Mouse (Mus musculus) c-Kit-positive CD71-positive TER-119-negative erythroid progenitor cells, embryonic 14.5 days (primary cell): ENCODE data around the gene Apcs.

ENCODE experiments used
- DNase-seq: peaks from one replicate; pipeline ENCODE4 v3.0.0-alpha.2; 2013; ENCODE audit warnings: low read depth

Gene Apcs

DNA sequence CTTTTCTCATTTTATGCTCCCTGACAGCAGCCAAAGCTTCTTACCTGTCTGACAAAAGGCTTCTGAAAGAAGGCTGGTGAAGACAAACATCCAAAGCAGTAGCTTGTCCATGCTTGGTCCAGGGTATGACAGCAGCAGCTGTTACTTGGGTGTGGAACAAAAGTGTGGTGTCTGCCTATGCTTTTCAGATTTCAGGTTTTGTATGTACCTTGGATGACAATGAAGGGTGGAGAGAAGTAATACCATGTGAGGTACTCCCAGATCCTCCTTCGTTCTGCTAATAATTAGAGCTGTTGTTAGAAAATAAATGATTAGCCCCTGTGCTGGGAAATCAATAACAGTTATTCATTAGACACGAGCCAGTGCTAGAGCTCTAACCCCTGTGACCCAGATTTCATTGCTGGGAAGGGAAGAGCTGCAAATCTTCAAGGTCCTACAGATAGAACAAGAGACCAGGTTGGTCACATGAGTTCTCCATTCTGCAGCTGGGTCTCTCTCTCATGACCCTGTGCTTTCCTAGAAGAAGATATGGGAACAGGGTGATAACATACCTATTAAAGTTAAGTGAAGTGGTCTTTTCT is at the start of gene Apcs:
Apcs (minus strand) TSS at position 265 of the 581 bp plus-strand sequence.
- DNase-seq, result no peak

DNA sequence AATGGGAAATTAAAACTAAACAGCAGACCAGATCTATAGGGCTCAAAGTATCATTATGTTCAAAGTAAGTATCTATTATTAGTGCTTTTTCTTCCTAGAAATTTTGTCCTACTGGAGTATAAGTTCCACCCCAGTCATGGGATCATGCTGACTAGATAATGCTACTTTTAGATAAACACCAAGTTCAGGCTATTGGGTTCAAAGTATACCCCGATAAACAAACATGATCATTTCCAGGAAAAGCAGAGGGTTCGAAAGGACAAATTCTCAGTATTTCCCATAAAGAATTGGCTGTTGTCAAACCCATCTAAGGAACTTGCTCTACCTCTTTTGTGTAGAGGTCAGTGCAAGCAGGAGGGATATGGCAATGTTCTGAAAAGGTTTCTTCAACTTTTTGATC is 37.4 kb upstream of the Apcs start:
- no peak for DNase-seq

DNA sequence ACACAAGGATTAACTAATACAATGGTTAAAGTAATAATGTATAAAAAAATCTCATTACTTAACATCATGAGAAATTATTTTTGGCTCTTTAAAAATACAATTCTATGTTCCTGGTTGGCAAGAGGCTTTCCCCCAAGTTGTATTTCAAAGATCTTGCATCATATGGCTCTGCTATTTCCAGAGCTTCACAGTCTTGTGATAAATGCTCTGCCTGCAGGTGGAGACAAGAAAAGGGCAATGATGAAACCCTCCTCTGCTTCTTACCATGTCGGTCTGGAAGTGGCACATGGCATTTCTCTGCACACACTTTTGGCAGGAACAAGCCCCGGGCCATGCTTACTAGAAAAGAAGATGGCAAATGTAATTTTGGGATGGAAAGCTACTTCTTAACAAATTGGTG is 23.6 kb upstream of the Apcs start:
- no peak for DNase-seq

DNA sequence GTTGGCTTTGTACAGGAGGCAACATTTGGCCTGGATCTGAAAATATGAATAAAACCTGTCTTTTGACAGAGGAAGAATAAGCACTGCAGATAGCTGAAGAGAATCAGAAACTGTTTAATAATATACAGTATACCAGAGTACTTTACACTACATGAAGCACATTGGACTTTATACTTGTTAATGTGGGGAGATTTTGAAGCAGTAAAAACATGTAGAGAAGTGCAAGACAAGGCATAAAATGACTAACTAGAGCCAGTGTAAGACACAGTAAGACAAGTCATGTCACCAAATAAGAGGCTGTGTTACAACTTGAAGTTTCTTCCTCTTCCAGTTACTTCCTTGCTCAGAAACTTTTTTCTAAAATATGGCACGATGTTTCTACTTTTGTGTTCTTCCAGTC is 22.3 kb upstream of the Apcs start:
- DNase-seq, result no peak

DNA sequence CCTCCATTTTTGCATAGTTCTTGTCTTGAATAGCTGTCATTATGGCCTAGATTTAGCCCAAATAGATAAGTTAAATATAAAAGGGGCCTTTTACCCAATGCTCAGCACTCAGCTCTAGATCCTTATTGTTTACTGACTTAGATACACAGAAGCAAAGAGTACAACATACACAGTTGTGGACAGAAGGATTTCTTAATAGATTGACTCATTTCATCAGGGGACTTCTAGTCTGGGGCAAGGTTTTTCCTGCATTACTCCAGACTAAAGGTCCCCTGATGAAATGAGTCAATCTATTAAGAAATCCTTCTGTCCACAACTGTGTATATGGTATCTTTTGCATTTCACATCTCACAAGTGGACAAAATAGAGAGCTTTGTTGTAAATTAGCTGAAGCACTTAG is 8.5 kb upstream of the Apcs start:
- DNase-seq, result no peak

DNA sequence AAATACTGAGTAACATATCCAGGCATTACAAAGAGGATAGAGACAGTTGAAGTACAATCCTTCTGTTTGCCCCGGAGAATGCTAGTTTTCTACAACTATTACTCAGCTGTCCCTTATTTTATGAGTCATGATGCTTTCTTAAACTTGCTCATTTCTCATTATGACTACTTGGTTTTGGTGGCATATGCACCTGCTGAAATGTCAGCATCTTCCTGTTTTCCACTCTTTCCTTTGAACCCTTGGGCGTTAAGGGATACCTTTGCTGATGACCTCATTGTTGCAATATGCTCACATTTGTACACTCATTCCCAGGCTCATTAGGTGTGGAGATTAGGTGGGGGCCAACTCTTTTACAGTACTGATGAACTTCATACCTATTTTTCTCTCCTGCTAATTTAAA is 594 bp upstream of the Apcs start:
- DNase-seq, result no peak

DNA sequence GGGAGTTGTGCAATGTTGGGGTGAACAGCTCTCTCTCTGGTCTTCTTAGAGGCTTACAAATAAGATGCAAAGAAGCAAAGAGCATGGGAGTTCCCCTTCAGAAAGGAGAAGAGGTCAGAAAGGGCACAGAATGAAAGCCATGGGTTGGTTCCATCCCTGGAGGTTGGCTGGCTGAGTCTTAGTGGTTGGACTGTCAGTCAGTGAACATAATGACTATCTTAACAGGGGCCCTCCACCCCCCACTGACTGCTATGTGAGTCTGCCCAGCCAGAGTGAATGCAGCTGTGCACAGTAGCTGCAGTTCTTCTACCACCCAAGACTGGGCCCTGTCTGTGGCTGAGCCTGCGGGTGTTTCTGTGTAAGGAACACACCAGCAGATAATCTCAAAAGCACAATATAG is 18.2 kb downstream of the Apcs start:
- no peak for DNase-seq

DNA sequence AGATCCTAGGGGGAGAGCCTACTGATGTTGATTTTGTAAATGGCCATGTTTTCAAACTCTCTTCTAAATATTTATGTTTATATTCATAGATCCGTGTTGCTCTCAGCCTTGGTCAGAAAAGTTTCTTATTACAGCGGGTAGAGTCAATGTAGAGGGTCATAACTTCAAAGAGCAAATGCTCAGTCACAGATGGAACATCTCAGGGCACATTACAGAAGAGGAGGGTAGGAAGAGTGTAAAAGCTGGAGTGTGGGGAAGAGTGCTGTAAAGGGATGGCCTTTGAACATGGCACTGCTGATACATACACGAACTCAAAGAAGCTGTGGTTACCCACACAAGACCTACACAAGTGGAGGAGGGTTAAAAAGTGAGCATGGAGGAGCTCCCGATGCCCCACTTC is 19.6 kb downstream of the Apcs start:
- no peak for DNase-seq

DNA sequence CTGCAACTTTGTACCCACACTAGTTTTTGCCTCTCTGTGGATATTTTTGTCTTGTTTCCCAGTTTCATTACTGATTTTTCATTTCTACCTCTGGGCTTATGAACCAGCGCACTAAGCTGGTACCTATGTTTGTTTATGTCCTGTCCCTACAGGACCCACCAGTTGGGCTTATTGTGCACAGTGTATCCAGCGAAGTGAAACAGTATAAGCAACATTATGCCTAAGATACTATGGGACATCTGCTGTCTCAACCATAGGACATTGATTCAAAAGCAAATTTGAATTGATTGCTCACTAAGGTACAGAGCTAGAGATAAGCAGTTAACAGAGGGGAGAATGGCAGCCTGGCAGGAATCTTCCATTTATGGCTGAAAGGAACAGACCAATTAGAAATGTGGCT is 46.7 kb downstream of the Apcs start:
- no peak for DNase-seq

DNA sequence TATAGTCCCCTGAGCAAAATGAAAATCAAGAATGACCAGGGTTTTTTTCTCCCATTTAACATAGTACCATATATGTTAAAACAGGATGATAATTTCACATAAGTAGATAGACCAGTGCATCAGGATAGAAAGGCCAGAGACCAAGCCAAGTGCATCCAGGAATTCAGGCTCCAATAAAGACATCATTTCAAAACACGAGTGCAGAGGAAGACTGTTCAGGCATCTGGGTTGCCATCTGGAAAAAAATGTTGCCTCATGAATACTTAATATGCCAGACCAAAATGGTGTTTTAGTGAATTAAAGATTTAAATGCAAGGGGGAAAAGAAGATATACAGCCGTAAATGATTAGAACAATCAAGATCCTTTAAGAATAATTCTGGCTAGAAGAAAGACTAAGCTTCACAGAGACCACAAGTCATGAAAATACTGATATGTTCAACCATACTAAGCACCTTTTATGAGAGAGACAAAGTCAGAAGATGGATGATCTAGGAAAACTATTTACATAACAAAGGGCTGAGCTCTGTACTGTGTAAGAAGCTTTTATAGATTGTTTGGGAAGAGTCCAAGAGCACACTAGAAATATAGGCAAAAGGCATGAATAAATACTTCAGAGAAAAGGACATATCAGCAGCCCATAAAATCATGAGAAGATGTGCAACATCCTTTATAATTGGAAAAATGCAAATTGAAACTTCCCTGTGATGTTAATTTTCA is 47.6 kb downstream of the Apcs start:
- DNase-seq, result no peak
